Mouse (Mus musculus): ENCODE results near the gene Otud7a. TPM values are rescaled to one million over a fixed set of nuclear protein-coding genes. Genes with fewer than 3 reads are reported as not detected.

The Otud7a gene
- total and polyA plus RNA-seq, 3 experiments, result not detected

DNA sequence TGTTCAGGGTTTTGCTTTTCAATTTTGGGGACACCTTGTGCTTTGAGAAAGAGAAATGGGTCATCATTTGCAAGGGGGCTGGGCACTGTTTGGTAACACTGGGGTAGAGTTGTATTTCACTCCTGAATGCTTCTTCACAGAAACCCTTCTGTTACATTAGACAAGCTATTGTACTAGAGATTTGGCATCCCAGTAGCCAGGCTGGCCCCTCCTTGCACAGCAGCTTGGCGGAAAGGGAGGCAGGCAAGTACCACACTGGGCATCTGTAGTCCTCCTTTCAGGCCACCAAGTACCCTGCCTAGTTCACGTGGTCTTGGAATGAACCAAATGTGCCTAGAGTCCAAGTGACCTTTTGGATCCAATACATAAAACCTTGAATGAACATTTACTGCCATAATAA is 18.1 kb downstream of the Otud7a start:
- Histone ChIP-seq H3K9me3 (replicated peaks; ENCODE audit: insufficient read depth, low read length) (no peaks in the 10 kb centered on the region), H3K27me3 (ENCODE audit: control insufficient read depth in 1 of 2, insufficient read depth in 2 of 2, low read length in 2 of 2) (no peaks in the 10 kb centered on the region), H3K79me2 (ENCODE audit: control insufficient read depth, insufficient read depth, low read length, poor library complexity) (no peaks in the 10 kb centered on the region), H3K4me1 (ENCODE audit: control insufficient read depth in 1 of 2, insufficient read depth in 2 of 2, low read length in 2 of 2) (no peaks in the 10 kb centered on the region), H3K36me3 (ENCODE audit: control insufficient read depth in 1 of 2, insufficient read depth in 2 of 2, low read length in 2 of 2) (no peaks in the 10 kb centered on the region), H3K4me3 (ENCODE audit: control insufficient read depth in 1 of 2, insufficient read depth in 1 of 2, low read depth in 2 of 2, low read length in 2 of 2) (no peak overlapping the region), H3K27ac (ENCODE audit: control insufficient read depth, low read depth, low read length) (no peak overlapping the region), H3K9ac (ENCODE audit: control insufficient read depth, low read depth, low read length, poor library complexity, severe bottlenecking) (no peak overlapping the region)
- no peak for DNase-seq (ENCODE audit: low read depth, low spot score)
- no peak for TF ChIP-seq GABPA (IDR thresholded peaks at IDR 0.05; ENCODE audit: low read depth, low read length)

DNA sequence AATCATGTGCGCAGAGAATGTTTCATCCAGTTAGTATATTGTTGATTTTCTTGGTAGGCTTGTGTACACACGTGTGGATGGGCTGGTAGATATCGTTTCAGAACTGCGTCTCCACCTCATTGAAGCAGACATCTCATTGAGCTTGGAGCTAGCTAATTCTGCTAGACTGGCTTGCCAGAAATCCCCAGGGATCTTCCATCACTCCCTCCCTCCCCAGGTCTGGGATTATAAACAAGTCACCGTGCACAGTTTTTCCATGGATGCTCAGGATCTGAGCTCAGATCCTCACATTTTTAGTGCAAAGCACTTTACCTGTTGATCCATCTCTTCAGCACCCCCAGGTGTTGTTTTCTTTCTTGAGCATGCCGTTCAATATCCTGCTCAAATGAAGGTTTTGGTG is 22.2 kb downstream of the Otud7a start:
- H3K27ac ChIP-seq (ENCODE audit: control insufficient read depth, low read depth, low read length), result no peak overlapping the region
- no peak for TF ChIP-seq GATA1 (IDR thresholded peaks at IDR 0.05; ENCODE audit: low read depth, low read length)
- TF ChIP-seq ZC3H11A (IDR thresholded peaks at IDR 0.05; ENCODE audit: low read depth, low read length), result no peak

DNA sequence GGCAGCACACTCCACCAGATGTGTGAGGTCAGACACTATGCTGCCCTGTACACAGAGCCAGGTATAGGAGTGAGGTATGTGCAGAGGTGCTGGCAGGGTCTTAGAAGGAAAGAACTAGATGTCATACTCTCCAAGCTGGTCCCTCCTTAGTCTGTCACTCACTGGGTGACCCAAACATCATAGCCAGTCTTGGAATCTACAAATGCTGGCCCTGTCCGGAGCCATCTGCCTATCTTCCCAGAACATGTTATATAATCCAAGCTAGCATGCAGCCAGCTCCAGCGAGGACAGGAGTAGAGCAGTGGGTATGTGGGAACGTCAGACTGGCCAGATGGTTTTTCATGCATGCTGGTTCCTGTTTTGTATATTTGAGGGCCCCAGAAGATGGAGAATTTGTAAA is 23.7 kb downstream of the Otud7a start:
- Histone ChIP-seq H3K79me2 (ENCODE audit: control insufficient read depth, insufficient read depth, low read length, poor library complexity) (no peaks in the 10 kb centered on the region), H3K27me3 (ENCODE audit: control insufficient read depth in 1 of 2, insufficient read depth in 2 of 2, low read length in 2 of 2) (no peaks in the 10 kb centered on the region), H3K27ac (ENCODE audit: control insufficient read depth, low read depth, low read length) (no peak overlapping the region), H3K4me1 (ENCODE audit: control insufficient read depth in 1 of 2, insufficient read depth in 2 of 2, low read length in 2 of 2) (no peaks in the 10 kb centered on the region), H3K4me3 (ENCODE audit: control insufficient read depth in 1 of 2, insufficient read depth in 1 of 2, low read depth in 2 of 2, low read length in 2 of 2) (no peak overlapping the region), H3K9ac (ENCODE audit: control insufficient read depth, low read depth, low read length, poor library complexity, severe bottlenecking) (no peak overlapping the region), H3K9me3 (replicated peaks; ENCODE audit: insufficient read depth, low read length) (no peaks in the 10 kb centered on the region), H3K36me3 (ENCODE audit: control insufficient read depth in 1 of 2, insufficient read depth in 2 of 2, low read length in 2 of 2) (no peaks in the 10 kb centered on the region)
- no peak for DNase-seq (ENCODE audit: low read depth, low spot score)
- no peak for TF ChIP-seq MXI1 (IDR thresholded peaks at IDR 0.05; ENCODE audit: low read depth, low read length)
- TF ChIP-seq GABPA (IDR thresholded peaks at IDR 0.05; ENCODE audit: low read depth, low read length), result no peak
- no peak for TF ChIP-seq TBP (IDR thresholded peaks at IDR 0.05; ENCODE audit: low read depth, low read length)
- TF ChIP-seq ZNF384 (IDR thresholded peaks at IDR 0.05; ENCODE audit: low read depth, low read length), result no peak
- no peak for TF ChIP-seq CHD2 (IDR thresholded peaks at IDR 0.05; ENCODE audit: low read length)
- TF ChIP-seq BHLHE40 (IDR thresholded peaks at IDR 0.05; ENCODE audit: borderline replicate concordance, low read depth, low read length), result no peak
- no peak for TF ChIP-seq CTCF (IDR thresholded peaks at IDR 0.05 in 2 of 3, conservative IDR thresholded peaks at IDR 0.05 in 1 of 3; ENCODE audit: control insufficient read depth in 1 of 3, insufficient read depth in 1 of 3, low read depth in 2 of 3, low read length in 3 of 3, poor library complexity in 1 of 3, severe bottlenecking in 1 of 3)
- no peak for TF ChIP-seq MYC (IDR thresholded peaks at IDR 0.05; ENCODE audit: low read depth, low read length)
- TF ChIP-seq E2F4 (IDR thresholded peaks at IDR 0.05; ENCODE audit: borderline replicate concordance, low read depth, low read length), result no peak
- TF ChIP-seq ZMIZ1 (IDR thresholded peaks at IDR 0.05; ENCODE audit: low read depth, low read length), result no peak
- TF ChIP-seq TCF12 (IDR thresholded peaks at IDR 0.05; ENCODE audit: low read depth, low read length), result no peak
- no peak for TF ChIP-seq MAX (IDR thresholded peaks at IDR 0.05; ENCODE audit: low read length)
- no peak for TF ChIP-seq ELF1 (IDR thresholded peaks at IDR 0.05; ENCODE audit: low read depth, low read length)
- TF ChIP-seq HCFC1 (IDR thresholded peaks at IDR 0.05; ENCODE audit: low read depth, low read length), result no peak
- TF ChIP-seq POLR2AphosphoS2 (IDR thresholded peaks at IDR 0.05; ENCODE audit: low read length), result no peak
- TF ChIP-seq ETS1 (IDR thresholded peaks at IDR 0.05; ENCODE audit: low read depth, low read length), result no peak
- no peak for TF ChIP-seq CHD1 (IDR thresholded peaks at IDR 0.05; ENCODE audit: low read depth, low read length)

More for the DNA sequence above, 22.2 kb downstream of the Otud7a start:
- DNase-seq (ENCODE audit: low read depth, low spot score), result no peak
- H3K36me3 ChIP-seq (ENCODE audit: control insufficient read depth in 1 of 2, insufficient read depth in 2 of 2, low read length in 2 of 2), result no peaks in the 10 kb centered on the region
- H3K9me3 ChIP-seq (replicated peaks; ENCODE audit: insufficient read depth, low read length), result no peaks in the 10 kb centered on the region
- H3K4me3 ChIP-seq (ENCODE audit: control insufficient read depth in 1 of 2, insufficient read depth in 1 of 2, low read depth in 2 of 2, low read length in 2 of 2), result no peak overlapping the region
- no peak overlapping the region for H3K9ac ChIP-seq (ENCODE audit: control insufficient read depth, low read depth, low read length, poor library complexity, severe bottlenecking)
- H3K27me3 ChIP-seq (ENCODE audit: control insufficient read depth in 1 of 2, insufficient read depth in 2 of 2, low read length in 2 of 2), result no peaks in the 10 kb centered on the region
- H3K79me2 ChIP-seq (ENCODE audit: control insufficient read depth, insufficient read depth, low read length, poor library complexity), result no peaks in the 10 kb centered on the region
- H3K4me1 ChIP-seq (ENCODE audit: control insufficient read depth in 1 of 2, insufficient read depth in 2 of 2, low read length in 2 of 2), result no peaks in the 10 kb centered on the region
